Mouse (Mus musculus) cerebellum, postnatal 10 days (tissue): ENCODE measurements around the gene Gls2.

ENCODE experiments used
- DNase-seq, 2 experiments: peaks; one replicate each; pipeline ENCODE4 v3.0.0; 2021; ENCODE audit warnings: mixed read lengths in 2 of 2

Gls2 gene

DNA sequence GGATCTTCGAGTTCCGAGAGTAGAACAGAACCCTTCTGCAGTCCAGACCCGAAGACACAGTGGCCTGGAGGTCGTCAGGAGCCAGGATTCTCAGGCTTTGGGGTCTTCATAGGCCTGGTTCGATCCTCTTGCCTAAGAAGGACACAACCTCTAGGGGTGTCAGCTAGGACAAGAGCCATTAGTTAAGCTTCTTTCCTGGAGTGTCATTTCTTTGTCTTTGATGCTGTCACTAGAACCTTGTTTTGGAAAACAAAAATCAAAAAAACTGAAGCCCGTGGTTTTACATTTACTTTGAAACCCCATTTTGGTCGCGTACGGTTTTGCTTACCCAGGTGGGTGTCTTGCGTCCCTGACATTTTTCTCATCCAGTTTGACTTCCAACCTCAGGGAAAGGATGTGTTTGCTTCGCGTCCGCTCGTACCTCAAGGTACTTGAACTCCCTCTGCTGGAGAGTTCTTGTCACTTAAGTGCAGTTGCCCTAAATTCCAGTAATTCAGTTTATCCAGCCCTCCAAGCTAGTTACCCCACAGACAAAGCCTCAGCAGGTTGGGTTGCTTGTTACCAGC lies 38.2 kb downstream of the Gls2 start:
- peak; percentile 74 to 87 for DNase-seq

DNA sequence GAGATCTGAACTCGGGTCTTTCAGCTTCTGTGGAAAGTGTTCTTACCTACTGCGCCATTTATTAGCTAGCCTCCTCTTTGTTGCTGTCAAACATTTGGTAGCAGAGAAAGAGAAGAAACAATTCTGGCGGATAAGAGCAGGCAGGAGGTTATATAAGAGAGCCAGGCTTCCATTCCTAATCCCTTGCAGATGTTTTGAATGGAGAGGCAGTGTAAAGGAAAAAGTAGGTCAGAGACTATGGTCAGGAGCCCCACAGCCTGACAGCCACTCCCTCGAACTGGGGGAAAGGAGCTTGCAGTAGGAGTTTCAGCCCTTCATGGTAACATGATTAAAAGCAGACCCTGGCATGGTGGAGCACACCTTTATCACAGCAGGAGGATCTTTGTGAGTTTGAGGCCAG lies 42.1 kb downstream of the Gls2 start:
- no peak for DNase-seq

GRCm38 (mm10) chr10:128237807-128238480 lies 43.7 kb downstream of the Gls2 start:
- peak; percentile 51 to 55 for DNase-seq

- no peak for DNase-seq
Measured at GRCm38 (mm10) chr10:128239140-128239539, 44.9 kb downstream of the Gls2 start.

DNA sequence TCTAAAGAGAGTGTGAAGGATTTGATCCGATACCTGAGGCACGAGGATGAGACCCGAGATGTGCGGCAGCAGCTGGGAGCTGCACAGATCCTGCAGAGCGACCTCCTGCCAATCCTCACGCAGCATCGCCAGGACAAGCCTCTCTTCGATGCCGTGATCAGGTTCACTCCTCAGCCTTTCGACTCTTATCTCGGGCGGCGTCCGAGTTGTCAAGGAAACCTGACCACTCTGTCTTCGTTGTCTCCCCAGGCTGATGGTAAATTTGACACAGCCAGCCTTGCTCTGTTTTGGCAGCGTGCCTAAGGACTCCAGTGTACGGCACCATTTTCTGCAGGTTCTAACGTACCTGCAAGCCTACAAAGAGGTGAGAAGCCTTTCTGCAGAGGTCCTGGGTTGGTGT lies 45.9 kb downstream of the Gls2 start:
- no peak for DNase-seq

- DNase-seq, result no peak
Measured at GRCm38 (mm10) chr10:128243252-128243651, 49.0 kb downstream of the Gls2 start.

DNA sequence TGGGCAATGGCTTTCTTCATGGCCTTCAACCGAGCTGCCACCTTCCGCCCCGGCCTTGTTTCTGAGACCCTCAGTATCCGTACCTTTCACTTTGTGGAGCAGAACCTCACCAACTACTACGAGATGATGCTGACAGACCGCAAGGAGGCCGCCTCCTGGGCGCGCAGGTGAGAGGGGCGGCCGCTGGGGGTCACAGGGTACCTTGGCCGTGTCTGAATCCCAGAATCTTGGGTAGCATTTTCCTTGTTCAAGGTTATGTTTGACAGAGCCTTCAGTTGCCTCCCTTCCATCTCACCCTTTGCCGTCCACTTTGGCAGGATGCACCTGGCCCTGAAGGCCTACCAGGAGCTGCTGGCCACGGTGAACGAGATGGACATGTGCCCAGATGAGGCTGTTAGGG lies 49.9 kb downstream of the Gls2 start:
- DNase-seq, result no peak

DNA sequence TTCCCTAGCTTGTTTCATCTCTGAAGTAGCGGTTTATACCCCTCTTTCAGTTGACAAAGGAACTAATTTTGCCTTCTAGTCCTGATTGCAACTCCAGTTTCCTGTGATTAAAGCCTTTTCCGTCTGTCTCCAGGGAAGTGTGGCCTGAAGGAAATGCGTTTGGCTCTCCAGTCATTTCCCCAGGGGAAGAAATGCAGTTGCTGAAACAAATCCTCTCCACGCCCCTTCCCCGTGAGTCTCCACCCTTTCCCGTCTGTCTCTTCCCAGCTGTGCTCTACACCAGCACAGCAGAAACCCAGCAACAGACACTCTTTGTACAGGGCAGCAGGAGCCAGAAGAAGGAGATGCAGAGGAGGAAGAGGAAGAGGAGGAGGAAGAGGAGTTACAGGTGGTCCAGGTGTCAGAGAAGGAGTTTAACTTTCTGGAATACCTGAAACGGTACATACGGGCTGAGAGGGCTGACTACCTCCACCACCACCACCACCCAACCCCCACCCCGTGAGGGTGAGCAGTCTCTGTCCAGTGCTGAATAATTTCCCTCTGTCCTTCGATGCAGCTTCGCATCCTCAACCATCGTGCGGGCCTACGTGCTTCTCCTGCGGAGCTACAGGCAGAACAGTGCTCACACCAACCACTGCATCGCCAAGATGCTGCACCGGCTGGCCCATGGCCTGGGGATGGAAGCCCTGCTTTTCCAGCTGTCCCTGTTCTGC lies 52.9 kb downstream of the Gls2 start:
- no peak for DNase-seq

- no peak for DNase-seq
Measured at GRCm38 (mm10) chr10:128250565-128250964, 56.3 kb downstream of the Gls2 start.

DNA sequence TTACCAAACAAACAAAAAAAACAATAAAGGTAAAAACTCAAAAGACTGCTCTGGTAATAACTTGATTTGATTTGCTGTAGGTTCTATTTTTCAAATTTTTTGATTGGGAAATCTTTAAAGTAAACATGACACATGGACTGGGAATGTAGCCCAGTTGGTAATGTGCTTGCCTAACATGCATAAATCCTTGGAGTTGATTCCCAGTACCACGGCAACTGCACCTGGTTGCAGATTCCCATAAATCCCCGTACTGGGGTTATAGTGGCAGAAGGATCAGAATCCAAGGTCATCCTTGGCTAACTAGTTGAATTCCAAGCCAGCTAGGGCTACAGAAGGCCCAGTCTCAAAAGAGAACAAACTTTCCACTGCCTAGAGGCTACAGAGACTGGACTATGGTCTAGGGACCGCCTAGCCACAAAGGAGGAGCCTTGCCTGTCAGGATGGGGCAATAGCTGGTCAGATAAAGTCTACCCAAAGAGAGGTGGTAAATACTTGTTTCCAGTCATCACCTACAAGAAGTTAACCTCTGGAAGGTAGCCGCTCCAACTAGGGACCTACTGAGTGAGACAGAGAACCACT lies 59.5 kb downstream of the Gls2 start, which contains the start of gene Apon:
Gene Apon, plus strand, starts transcription at position 420 of the 579 bp plus-strand sequence.
- no peak for DNase-seq

- no peak for DNase-seq
Measured at GRCm38 (mm10) chr10:128255925-128256324, 61.7 kb downstream of the Gls2 start.

DNA sequence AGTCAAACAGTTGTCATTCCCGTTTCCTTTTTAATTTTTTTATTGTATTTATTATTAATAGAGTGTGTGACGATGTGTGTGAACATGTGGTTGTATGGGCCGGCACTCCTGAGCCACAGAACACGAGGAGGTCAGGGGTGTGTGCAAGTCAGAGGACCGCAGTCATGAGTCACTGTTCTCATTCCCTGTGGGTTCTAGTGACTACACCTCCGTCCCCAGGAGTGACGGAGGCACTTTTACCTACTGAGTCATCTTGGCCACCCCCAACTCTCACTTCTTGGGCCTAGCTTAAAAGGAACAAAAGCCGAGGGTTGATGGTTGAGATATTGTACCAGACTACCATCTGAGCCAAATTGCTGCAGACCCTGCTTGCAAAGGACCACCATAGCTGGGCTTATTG lies 62.1 kb downstream of the Gls2 start:
- DNase-seq, result no peak

DNA sequence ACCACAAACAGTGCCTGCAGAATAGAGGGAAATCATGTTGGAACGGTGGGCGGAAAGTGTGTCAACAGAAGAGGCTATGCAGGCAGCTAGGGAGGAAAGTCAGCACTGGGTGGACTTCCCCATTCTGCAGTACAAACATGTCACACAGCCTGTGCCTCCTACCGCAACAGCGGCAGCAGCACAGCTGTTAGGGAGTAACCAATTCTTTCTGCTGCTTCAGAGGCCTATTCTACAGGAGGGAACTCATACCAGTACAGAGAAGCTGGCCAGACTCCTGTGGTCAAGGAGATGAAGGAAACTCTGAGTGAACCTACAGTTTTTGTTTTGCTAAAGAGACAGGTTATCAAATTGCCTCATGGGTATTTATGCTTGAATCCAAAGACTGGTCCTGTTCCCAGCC lies 64.7 kb downstream of the Gls2 start:
- no peak for DNase-seq
